Mouse (Mus musculus) heart, embryonic 10.5 days (tissue): Measurements from ENCODE around the gene Evx2. TPM values are rescaled to one million over a fixed set of nuclear protein-coding genes. Genes with fewer than 3 reads are reported as not detected.
A peak's percentile ranks its signal among the peaks of the same experiment; 100 is the strongest.

ENCODE experiments used
- DNase-seq: peaks from one replicate; pipeline ENCODE4 v3.0.0-alpha.2; 2017; ENCODE audit warnings: low spot score
- H3K27ac ChIP-seq: fragments of 300-500 bp; sonication (generic); 2 replicates; pipeline ENCODE4 v1.5.1; 2016; ENCODE audit warnings: mild to moderate bottlenecking
- H3K27me3 ChIP-seq: fragments of 300-500 bp; sonication (generic); 2 replicates; pipeline ENCODE4 v1.6.1; 2016; ENCODE audit warnings: mild to moderate bottlenecking; ENCODE audit not compliant: poor library complexity, insufficient read depth, severe bottlenecking
- H3K36me3 ChIP-seq: fragments of 300-500 bp; sonication (generic); 2 replicates; pipeline ENCODE4 v1.6.1; 2016; ENCODE audit warnings: mild to moderate bottlenecking, moderate library complexity
- H3K4me1 ChIP-seq: fragments of 300-500 bp; sonication (generic); 2 replicates; pipeline ENCODE4 v1.6.1; 2016; ENCODE audit warnings: mild to moderate bottlenecking
- H3K4me3 ChIP-seq: fragments of 300-500 bp; sonication (generic); 2 replicates; pipeline ENCODE4 v1.5.1; 2016; ENCODE audit warnings: mild to moderate bottlenecking, moderate library complexity
- H3K9me3 ChIP-seq: fragments of 300-500 bp; sonication (generic); 2 replicates; pipeline ENCODE4 v1.6.1; 2016; ENCODE audit warnings: mild to moderate bottlenecking, moderate library complexity
- WGBS: fragments of 180-500 bp; shearing (Covaris S2); methylation state at CpG from one replicate; pipeline ENCODE4 v1.1.7; 2016; 5-methylcytosine and 5-hydroxymethylcytosine counted together
- polyA plus RNA-seq: library from polyadenylated mRNA; unstranded; fragments of >200 nt; fragmentation: Nextera tagmentation; extraction: Ambion mirVana; gene quantifications from 2 replicates; pipeline ENCODE4 v1.2.1, GENCODE M21; 2016

The Evx2 gene
- polyA plus RNA-seq, 1 experiment from 2014 or later, result not detected

DNA sequence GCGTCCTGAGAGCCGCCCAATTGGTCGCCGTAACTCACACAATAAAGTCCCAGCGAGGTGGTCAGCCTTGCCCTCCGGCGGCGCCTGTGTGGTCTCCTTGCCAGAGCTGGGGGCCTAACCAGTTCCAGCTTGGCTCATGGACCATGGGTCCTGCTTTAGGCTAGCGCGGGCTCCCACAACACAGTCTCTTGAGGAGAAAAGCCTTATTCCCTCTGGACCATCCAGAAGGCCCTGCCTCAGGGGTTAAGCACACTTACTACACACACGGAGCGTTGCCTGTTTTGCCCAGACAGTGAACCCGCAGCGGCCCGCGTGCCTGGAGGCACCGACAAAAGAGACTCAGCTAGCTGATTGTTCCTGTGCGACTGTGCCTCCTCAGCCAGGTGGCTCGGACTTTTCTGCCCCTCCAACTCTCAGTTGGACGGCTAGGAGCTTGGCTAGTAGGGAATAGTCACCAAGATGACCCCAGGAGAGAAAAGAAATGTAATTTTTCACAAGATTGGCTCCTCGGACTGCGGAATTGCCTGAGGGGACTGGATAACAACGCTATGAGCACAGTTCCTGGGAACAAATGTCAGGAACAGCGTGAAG, 14.6 kb upstream of the Evx2 start:
- peaks cover 100% of the 10 kb centered on the region for H3K27me3 ChIP-seq
- H3K4me3 ChIP-seq, result no peak overlapping the region; the same call in 1 of the 2 replicates
- no peaks in the 10 kb centered on the region for H3K36me3 ChIP-seq
- H3K9me3 ChIP-seq, result no peaks in the 10 kb centered on the region
- 2% methylated on average over 24 of the region's 24 CpGs for WGBS
- peak; percentile 76 for DNase-seq
- peaks cover 21% of the 10 kb centered on the region for H3K4me1 ChIP-seq
- H3K27ac ChIP-seq, result no peak overlapping the region

- H3K9me3 ChIP-seq, result no peaks in the 10 kb centered on the region
- DNase-seq, result peak; percentile 81
- peaks cover 33% of the 10 kb centered on the region for H3K4me1 ChIP-seq
- under 1% methylated on average over 40 of the region's 40 CpGs for WGBS
- H3K27me3 ChIP-seq, result peaks cover 100% of the 10 kb centered on the region
- H3K4me3 ChIP-seq, result peak overlapping the region; percentile 42
- no peak overlapping the region for H3K27ac ChIP-seq
- H3K36me3 ChIP-seq, result no peaks in the 10 kb centered on the region
Observed at GRCm38 (mm10) chr2:74672481-74673362, 13.4 kb upstream of the Evx2 start.

GRCm38 (mm10) chr2:74671847-74672246, 12.5 kb upstream of the Evx2 start:
- Histone ChIP-seq H3K4me3 (no peak overlapping the region), H3K36me3 (no peaks in the 10 kb centered on the region), H3K27me3 (peaks cover 100% of the 10 kb centered on the region), H3K27ac (no peak overlapping the region), H3K9me3 (no peaks in the 10 kb centered on the region), H3K4me1 (peaks cover 34% of the 10 kb centered on the region)
- DNase-seq, result peak; percentile 71
- WGBS, result 4% methylated on average over 5 of the region's 5 CpGs

- no peaks in the 10 kb centered on the region for H3K9me3 ChIP-seq
- 2% methylated on average over 3 of the region's 3 CpGs for WGBS
- H3K36me3 ChIP-seq, result no peaks in the 10 kb centered on the region
- peaks cover 32% of the 10 kb centered on the region for H3K4me1 ChIP-seq
- DNase-seq, result peak; percentile 47
- H3K27ac ChIP-seq, result no peak overlapping the region
- H3K27me3 ChIP-seq, result peaks cover 100% of the 10 kb centered on the region
- H3K4me3 ChIP-seq, result no peak overlapping the region
Observed at GRCm38 (mm10) chr2:74670632-74671188, 11.4 kb upstream of the Evx2 start.

DNA sequence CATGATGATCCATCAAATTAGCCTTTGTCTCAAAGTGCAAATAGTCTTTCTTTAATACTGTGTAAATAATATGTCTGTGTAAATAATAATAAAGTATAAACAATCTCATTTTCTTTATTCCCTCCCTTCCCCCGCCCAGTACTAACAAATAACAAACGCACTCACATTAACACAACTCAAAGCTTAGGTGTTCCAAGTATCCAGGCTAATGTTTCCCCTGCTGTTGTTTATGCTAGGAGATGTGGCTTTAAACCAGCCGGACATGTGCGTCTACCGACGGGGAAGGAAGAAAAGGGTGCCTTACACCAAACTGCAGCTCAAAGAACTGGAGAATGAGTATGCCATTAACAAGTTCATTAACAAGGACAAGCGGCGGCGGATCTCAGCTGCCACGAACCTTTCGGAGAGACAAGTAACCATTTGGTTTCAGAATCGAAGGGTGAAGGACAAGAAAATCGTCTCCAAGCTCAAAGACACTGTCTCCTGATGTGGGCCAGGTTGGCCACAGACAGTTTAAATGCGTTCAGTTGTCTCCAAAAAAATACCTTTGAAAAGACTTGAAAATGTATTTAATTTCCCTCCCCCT, 10.4 kb upstream of the Evx2 start:
- H3K27me3 ChIP-seq, result peaks cover 100% of the 10 kb centered on the region
- no peak overlapping the region for H3K27ac ChIP-seq
- H3K9me3 ChIP-seq, result no peaks in the 10 kb centered on the region
- no peaks in the 10 kb centered on the region for H3K36me3 ChIP-seq
- H3K4me1 ChIP-seq, result peaks cover 24% of the 10 kb centered on the region
- no peak overlapping the region for H3K4me3 ChIP-seq
- DNase-seq, result peak; percentile 47
- 2% methylated on average over 14 of the region's 14 CpGs for WGBS

GRCm38 (mm10) chr2:74669230-74669578, 9.8 kb upstream of the Evx2 start:
- peaks cover 21% of the 10 kb centered on the region for H3K4me1 ChIP-seq
- 0% methylated on average over 3 of the region's 3 CpGs for WGBS
- H3K27me3 ChIP-seq, result peaks cover 100% of the 10 kb centered on the region
- no peaks in the 10 kb centered on the region for H3K9me3 ChIP-seq
- H3K36me3 ChIP-seq, result no peaks in the 10 kb centered on the region
- H3K4me3 ChIP-seq, result no peak overlapping the region
- no peak overlapping the region for H3K27ac ChIP-seq
- peak; percentile 59 for DNase-seq

DNA sequence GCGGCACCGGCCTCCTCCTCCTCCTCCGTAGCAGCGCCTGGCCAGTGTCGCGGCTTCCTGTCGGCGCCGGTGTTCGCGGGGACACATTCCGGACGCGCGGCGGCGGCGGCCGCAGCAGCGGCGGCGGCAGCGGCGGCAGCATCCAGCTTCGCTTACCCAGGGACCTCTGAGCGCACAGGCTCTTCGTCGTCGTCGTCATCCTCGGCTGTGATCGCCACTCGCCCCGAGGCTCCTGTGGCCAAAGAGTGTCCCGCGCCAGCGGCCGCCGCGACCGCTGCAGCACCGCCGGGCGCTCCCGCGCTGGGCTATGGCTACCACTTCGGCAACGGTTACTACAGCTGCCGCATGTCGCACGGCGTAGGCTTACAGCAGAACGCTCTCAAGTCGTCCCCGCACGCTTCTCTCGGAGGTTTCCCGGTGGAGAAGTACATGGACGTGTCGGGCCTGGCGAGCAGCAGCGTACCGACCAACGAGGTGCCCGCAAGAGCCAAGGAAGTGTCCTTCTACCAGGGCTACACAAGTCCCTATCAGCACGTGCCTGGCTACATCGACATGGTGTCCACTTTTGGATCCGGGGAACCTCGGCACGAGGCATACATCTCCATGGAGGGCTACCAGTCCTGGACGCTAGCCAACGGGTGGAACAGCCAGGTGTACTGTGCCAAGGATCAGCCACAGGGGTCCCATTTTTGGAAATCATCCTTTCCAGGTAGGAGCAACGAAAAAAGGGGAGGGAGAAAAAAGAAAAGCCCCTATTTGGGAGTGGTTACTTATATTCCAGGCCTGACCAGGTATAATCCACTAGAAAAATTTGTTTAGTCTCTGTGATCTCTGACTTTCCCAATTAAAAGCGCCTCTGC, 9.2 kb upstream of the Evx2 start:
- Histone ChIP-seq H3K9me3 (no peaks in the 10 kb centered on the region), H3K36me3 (no peaks in the 10 kb centered on the region), H3K4me3 (peak overlapping the region; percentile 54), H3K4me1 (peaks cover 19% of the 10 kb centered on the region), H3K27me3 (peaks cover 100% of the 10 kb centered on the region), H3K27ac (no peak overlapping the region)
- WGBS, result under 1% methylated on average over 67 of the region's 74 CpGs
- DNase-seq, result peak; percentile 78

- no peak for DNase-seq
- H3K4me3 ChIP-seq, result peak within 1 kb of the TSS; percentile 54
- H3K27me3 ChIP-seq, result peaks cover 100% of the 10 kb centered on the region
- H3K27ac ChIP-seq, result no peak within 1 kb of the TSS
- under 1% methylated on average over 48 of the region's 51 CpGs for WGBS
- no peaks in the 10 kb centered on the region for H3K9me3 ChIP-seq
- H3K36me3 ChIP-seq, result no peaks in the 10 kb centered on the region
- H3K4me1 ChIP-seq, result peaks cover 18% of the 10 kb centered on the region
Observed at GRCm38 (mm10) chr2:74667842-74668357, 8.5 kb upstream of the Evx2 start, which contains the start of gene Hoxd13. Gene Hoxd13, plus strand, starts transcription at chr2:74668310.

GRCm38 (mm10) chr2:74667191-74667841, 8.0 kb upstream of the Evx2 start:
- H3K4me1 ChIP-seq, result peaks cover 13% of the 10 kb centered on the region
- H3K36me3 ChIP-seq, result no peaks in the 10 kb centered on the region
- 1% methylated on average over 36 of the region's 36 CpGs for WGBS
- peaks cover 100% of the 10 kb centered on the region for H3K27me3 ChIP-seq
- H3K9me3 ChIP-seq, result no peaks in the 10 kb centered on the region
- no peak overlapping the region for H3K27ac ChIP-seq
- peak overlapping the region; percentile 54 for H3K4me3 ChIP-seq
- peak; percentile 76 for DNase-seq

GRCm38 (mm10) chr2:74666411-74666810, 7.1 kb upstream of the Evx2 start:
- no peaks in the 10 kb centered on the region for H3K36me3 ChIP-seq
- no peak overlapping the region for H3K27ac ChIP-seq
- H3K4me3 ChIP-seq, result no peak overlapping the region
- H3K27me3 ChIP-seq, result peaks cover 100% of the 10 kb centered on the region
- WGBS, result 5% methylated on average over 7 of the region's 7 CpGs
- peak; percentile 47 for DNase-seq
- no peaks in the 10 kb centered on the region for H3K9me3 ChIP-seq
- peaks cover 13% of the 10 kb centered on the region for H3K4me1 ChIP-seq

GRCm38 (mm10) chr2:74663291-74663925, 4.1 kb upstream of the Evx2 start:
- Histone ChIP-seq H3K9me3 (no peaks in the 10 kb centered on the region), H3K27me3 (peaks cover 100% of the 10 kb centered on the region), H3K4me1 (peaks cover 17% of the 10 kb centered on the region), H3K36me3 (no peaks in the 10 kb centered on the region), H3K4me3 (no peak overlapping the region), H3K27ac (no peak overlapping the region)
- DNase-seq, result peak; percentile 74
- WGBS, result 4% methylated on average over 18 of the region's 18 CpGs
